ENCODE assay signal across 18 mouse cellular contexts in the genomic region with DNA sequence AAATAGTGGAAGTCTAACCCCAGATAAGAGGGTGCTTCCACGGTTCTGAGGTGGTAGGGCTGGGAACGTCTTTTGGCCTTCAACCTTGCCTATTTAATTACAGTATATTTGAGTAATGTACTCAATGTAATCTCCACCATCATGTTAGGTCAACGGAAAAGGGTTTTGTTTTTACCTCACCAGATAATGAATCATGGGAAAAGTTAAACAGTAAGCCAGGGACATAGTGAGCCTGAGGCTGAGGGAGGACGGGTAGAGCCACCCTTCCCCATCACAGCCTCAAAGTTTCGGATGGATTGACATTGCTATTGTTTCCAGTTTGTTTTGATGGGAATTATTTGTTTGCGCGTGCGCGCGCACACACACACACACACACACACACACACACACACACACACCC.
"Had no signal": no experiment of that assay in that cellular context is flagged by ENCODE, and none has a peak within 500 bp of the region (broad histone marks: within the 10 kb centered on the region; RNA-seq: fewer than 3 reads in every experiment).

No protein-coding gene starts in this region.

- ATAC-seq: hindbrain, embryonic 16.5 days; intestine, embryonic 16.5 days; midbrain, embryonic 15.5 days had no signal

- H3K4me2 ChIP-seq: limb, embryonic 13.5 days; liver, embryonic 13.5 days; midbrain, embryonic 11.5 days; midbrain, embryonic 15.5 days; neural tube, embryonic 12.5 days; neural tube, embryonic 15.5 days had no signal

- H3K4me3 ChIP-seq: limb, embryonic 10.5 days; limb, embryonic 13.5 days; liver, embryonic 13.5 days; midbrain, embryonic 15.5 days; neural tube, embryonic 12.5 days; neural tube, embryonic 15.5 days had no signal

- H3K27me3 ChIP-seq: limb, embryonic 13.5 days; liver, embryonic 13.5 days; midbrain, embryonic 15.5 days; neural tube, embryonic 12.5 days; neural tube, embryonic 15.5 days had no signal

- H3K27ac ChIP-seq: limb, embryonic 10.5 days; limb, embryonic 13.5 days; liver, embryonic 13.5 days; midbrain, embryonic 15.5 days; neural tube, embryonic 12.5 days; neural tube, embryonic 15.5 days had no signal

- H3K9ac ChIP-seq: limb, embryonic 13.5 days; liver, embryonic 13.5 days; midbrain, embryonic 15.5 days; neural tube, embryonic 12.5 days; neural tube, embryonic 15.5 days had no signal

- H3K36me3 ChIP-seq: limb, embryonic 10.5 days; limb, embryonic 13.5 days; liver, embryonic 13.5 days; midbrain, embryonic 15.5 days; neural tube, embryonic 12.5 days; neural tube, embryonic 15.5 days had no signal

- H3K4me1 ChIP-seq: limb, embryonic 10.5 days; liver, embryonic 13.5 days; midbrain, embryonic 15.5 days; neural tube, embryonic 15.5 days had no signal

- H3K9me3 ChIP-seq: limb, embryonic 10.5 days; liver, embryonic 13.5 days; midbrain, embryonic 15.5 days; neural tube, embryonic 12.5 days; neural tube, embryonic 15.5 days had no signal

- DNase-seq: liver; liver, embryonic 13.5 days; lung, adult 2 months; lung, postnatal 14 days; lung, postnatal 4 days; right cerebral cortex, adult 18-20 months; right cerebral cortex, postnatal 14 days; right cerebral cortex, postnatal 4 days; thymus, adult 18-20 months; thymus, postnatal 36 days had no signal
